Mouse (Mus musculus) G1E (cell line): ENCODE data around the gene Gm5890. TPM values are rescaled to one million over a fixed set of nuclear protein-coding genes. Genes with fewer than 3 reads are reported as not detected.
"Not testable (repeated sequence)": the region's sequence is repeated elsewhere in the genome, so short reads cannot be mapped to it uniquely, and the experiment has no call there.

ENCODE experiments used
- ATAC-seq: 2 replicates; pipeline ENCODE4 v1.8.0; 2016; ENCODE audit warnings: mild to moderate bottlenecking; ENCODE audit not compliant: insufficient number of reproducible peaks, poor library complexity, low FRiP score, severe bottlenecking; ENCODE audit errors: extremely low read depth
- DNase-seq: peaks from one replicate; pipeline ENCODE4 v3.0.0; 2012; ENCODE audit warnings: low spot score
- H3K27me3 ChIP-seq: 2 replicates; pipeline ENCODE4 v1.6.1; 2012; ENCODE audit warnings: mild to moderate bottlenecking, low read length, inconsistent platforms; ENCODE audit not compliant: insufficient read depth
- H3K36me3 ChIP-seq: replicated peaks from 2 replicates; pipeline ENCODE3; 2012; ENCODE audit warnings: mild to moderate bottlenecking, inconsistent platforms
- H3K4me1 ChIP-seq: 2 replicates; pipeline ENCODE4 v1.6.1; 2012; ENCODE audit warnings: low read depth, low read length, inconsistent platforms, mixed read lengths; ENCODE audit not compliant: insufficient read depth
- H3K4me3 ChIP-seq: 2 replicates; pipeline ENCODE4 v1.5.1; 2012; ENCODE audit warnings: low read depth, mild to moderate bottlenecking, inconsistent platforms, low read length, moderate library complexity, mixed read lengths
- H3K9me3 ChIP-seq: replicated peaks from 2 replicates; pipeline ENCODE4 v1.6.1; 2012; ENCODE audit warnings: inconsistent platforms
- polyA plus RNA-seq: library from polyadenylated mRNA; stranded (reverse); fragments of >175 nt; gene quantifications from 2 replicates; pipeline ENCODE4 v1.2.3, GENCODE M21; 2012
- total RNA-seq, 2 experiments: library from RNA; stranded (forward) in 1 of 2; stranded (reverse) in 1 of 2; fragments of 200-1000 nt in 1 of 2; fragments of >200 nt in 1 of 2; fragmentation: Nextera tagmentation in 1 of 2; gene quantifications; 2 replicates each; pipeline ENCODE4 v1.2.3; 2014 to 2017

The Gm5890 gene
- not detected in 2 replicates for total RNA-seq (2014; fragmentation: Nextera tagmentation)
- total RNA-seq (2017): not detected in 2 replicates
- polyA plus RNA-seq: not detected in 2 replicates

DNA sequence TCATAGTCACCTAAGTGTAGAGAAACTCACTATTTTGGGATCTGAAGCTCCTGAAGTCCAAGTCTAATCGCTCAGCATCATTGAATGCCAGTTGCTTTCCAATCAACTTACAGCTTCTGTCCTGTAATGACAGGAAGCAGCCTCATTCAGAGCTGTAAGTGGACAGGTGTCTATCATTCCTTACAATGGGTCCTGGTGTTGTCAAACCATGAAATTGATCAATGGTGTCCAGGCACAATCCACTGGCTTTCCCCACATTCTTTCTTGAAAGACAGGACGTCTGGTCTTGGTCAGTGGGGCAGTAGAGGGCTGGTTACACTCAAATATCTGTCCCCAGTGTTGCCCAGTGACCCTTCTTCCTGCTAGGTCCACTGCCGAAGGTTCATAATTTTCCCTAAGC, at the start of gene Gm5890:
Gene Gm5890, minus strand, starts transcription at position 101 of the 400 bp plus-strand sequence.
- H3K4me3 ChIP-seq, H3K4me1 ChIP-seq, DNase-seq, H3K27me3 ChIP-seq, H3K9me3 ChIP-seq, ATAC-seq, H3K36me3 ChIP-seq: not testable (repeated sequence)

DNA sequence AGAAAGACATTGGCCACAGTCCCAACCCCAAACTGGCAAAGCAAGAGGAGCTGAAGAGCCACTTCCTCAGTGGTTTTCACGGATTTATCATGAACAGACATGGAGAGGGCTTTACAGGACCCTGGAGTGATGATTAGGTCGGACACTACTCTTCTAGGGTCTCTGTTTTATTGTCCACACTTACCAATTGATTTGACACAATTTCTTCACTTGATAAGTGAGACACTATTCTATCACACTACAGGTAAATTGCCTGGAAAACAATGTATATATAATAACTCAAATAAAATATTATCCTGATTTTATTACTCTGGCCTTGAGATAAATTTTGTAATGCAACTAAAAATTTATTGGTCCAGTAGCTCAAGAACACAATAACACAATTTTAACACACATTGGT, 28.9 kb downstream of the Gm5890 start, which contains the start of gene Gm4498:
Gene Gm4498, minus strand, starts transcription at position 101 of the 400 bp plus-strand sequence.
- DNase-seq, H3K4me3 ChIP-seq, H3K36me3 ChIP-seq, H3K9me3 ChIP-seq, ATAC-seq, H3K27me3 ChIP-seq, H3K4me1 ChIP-seq: not testable (repeated sequence)

Other genes starting within 250 kb of the Gm5890 start
- not detected in 2 replicates for gene Vmn1r91, start 163.2 kb downstream of the Gm5890 start, total RNA-seq (2014; fragmentation: Nextera tagmentation)
- 0.05 and 0.06 TPM in 2 replicates for gene Vmn1r91, start 163.2 kb downstream of the Gm5890 start, total RNA-seq (2017)
- not detected in 2 replicates for gene Vmn1r91, start 163.2 kb downstream of the Gm5890 start, polyA plus RNA-seq
- gene Gm16442, start 140.3 kb downstream of the Gm5890 start, total RNA-seq (2014; fragmentation: Nextera tagmentation): not detected in 2 replicates
- 0.27 TPM in 1 of 2 replicates, not detected in the other for gene Gm16442, start 140.3 kb downstream of the Gm5890 start, total RNA-seq (2017)
- not detected in 2 replicates for gene Gm16442, start 140.3 kb downstream of the Gm5890 start, polyA plus RNA-seq
- not detected in 2 replicates for gene Vmn1r93, start 123.7 kb downstream of the Gm5890 start, total RNA-seq (2014; fragmentation: Nextera tagmentation)
- not detected in 2 replicates for gene Vmn1r93, start 123.7 kb downstream of the Gm5890 start, total RNA-seq (2017)
- gene Vmn1r93, start 123.7 kb downstream of the Gm5890 start, polyA plus RNA-seq: not detected in 2 replicates
- not detected in 2 replicates for gene Vmn1r94, start 94.5 kb downstream of the Gm5890 start, total RNA-seq (2014; fragmentation: Nextera tagmentation)
- gene Vmn1r94, start 94.5 kb downstream of the Gm5890 start, total RNA-seq (2017): not detected in 2 replicates
- gene Vmn1r94, start 94.5 kb downstream of the Gm5890 start, polyA plus RNA-seq: not detected in 2 replicates
- not detected in 2 replicates for gene Vmn1r95, start 69.1 kb downstream of the Gm5890 start, total RNA-seq (2014; fragmentation: Nextera tagmentation)
- gene Vmn1r95, start 69.1 kb downstream of the Gm5890 start, total RNA-seq (2017): 0.17 TPM in 1 of 2 replicates, not detected in the other
- not detected in 2 replicates for gene Vmn1r95, start 69.1 kb downstream of the Gm5890 start, polyA plus RNA-seq
- not detected in 2 replicates for gene Gm6164, start 57.2 kb downstream of the Gm5890 start, total RNA-seq (2014; fragmentation: Nextera tagmentation)
- gene Gm6164, start 57.2 kb downstream of the Gm5890 start, total RNA-seq (2017): not detected in 2 replicates
- not detected in 2 replicates for gene Gm6164, start 57.2 kb downstream of the Gm5890 start, polyA plus RNA-seq
- not detected in 2 replicates for gene Gm4498, start 29.0 kb downstream of the Gm5890 start, total RNA-seq (2014; fragmentation: Nextera tagmentation)
- gene Gm4498, start 29.0 kb downstream of the Gm5890 start, total RNA-seq (2017): not detected in 2 replicates
- not detected in 2 replicates for gene Gm4498, start 29.0 kb downstream of the Gm5890 start, polyA plus RNA-seq
- not detected in 2 replicates for gene Gm4133, start 71.2 kb upstream of the Gm5890 start, total RNA-seq (2014; fragmentation: Nextera tagmentation)
- not detected in 2 replicates for gene Gm4133, start 71.2 kb upstream of the Gm5890 start, total RNA-seq (2017)
- gene Gm4133, start 71.2 kb upstream of the Gm5890 start, polyA plus RNA-seq: not detected in 2 replicates
- gene Gm5728, start 112.6 kb upstream of the Gm5890 start, total RNA-seq (2014; fragmentation: Nextera tagmentation): not detected in 2 replicates
- gene Gm5728, start 112.6 kb upstream of the Gm5890 start, total RNA-seq (2017): not detected in 2 replicates
- gene Gm5728, start 112.6 kb upstream of the Gm5890 start, polyA plus RNA-seq: not detected in 2 replicates
- not detected in 2 replicates for gene Vmn1r100, start 155.1 kb upstream of the Gm5890 start, total RNA-seq (2014; fragmentation: Nextera tagmentation)
- gene Vmn1r100, start 155.1 kb upstream of the Gm5890 start, total RNA-seq (2017): not detected in 2 replicates
- not detected in 2 replicates for gene Vmn1r100, start 155.1 kb upstream of the Gm5890 start, polyA plus RNA-seq
- gene Vmn1r101, start 179.8 kb upstream of the Gm5890 start, total RNA-seq (2014; fragmentation: Nextera tagmentation): not detected in 2 replicates
- not detected in 2 replicates for gene Vmn1r101, start 179.8 kb upstream of the Gm5890 start, total RNA-seq (2017)
- not detected in 2 replicates for gene Vmn1r101, start 179.8 kb upstream of the Gm5890 start, polyA plus RNA-seq
- gene Gm10670, start 212.1 kb upstream of the Gm5890 start, total RNA-seq (2014; fragmentation: Nextera tagmentation): not detected in 2 replicates
- gene Gm10670, start 212.1 kb upstream of the Gm5890 start, total RNA-seq (2017): not detected in 2 replicates
- not detected in 2 replicates for gene Gm10670, start 212.1 kb upstream of the Gm5890 start, polyA plus RNA-seq
- not detected in 2 replicates for gene Vmn1r103, start 247.7 kb upstream of the Gm5890 start, total RNA-seq (2014; fragmentation: Nextera tagmentation)
- not detected in 2 replicates for gene Vmn1r103, start 247.7 kb upstream of the Gm5890 start, total RNA-seq (2017)
- not detected in 2 replicates for gene Vmn1r103, start 247.7 kb upstream of the Gm5890 start, polyA plus RNA-seq